Mouse (Mus musculus): ENCODE measurements around the gene Ergic1. TPM values are rescaled to one million over a fixed set of nuclear protein-coding genes. Genes with fewer than 3 reads are reported as not detected.

The Ergic1 gene
- total RNA-seq, 2 experiments from 2014 or later = 144 to 149 TPM

GRCm38 (mm10) chr17:26527291-26527690, 34.0 kb upstream of the Ergic1 start:
- intact Hi-C loops (cut with DNase I) = no loop called here
- no peak overlapping the region for H3K27ac ChIP-seq
- DNase-seq (ENCODE audit: extremely low spot score in 1 of 2, low spot score in 2 of 2) = no peak
- no peak overlapping the region for H3K4me3 ChIP-seq
- no peak for TF ChIP-seq CTCF (IDR thresholded peaks at IDR 0.05)

GRCm38 (mm10) chr17:26528751-26529150, 32.5 kb upstream of the Ergic1 start:
- no peak for DNase-seq (ENCODE audit: extremely low spot score in 1 of 2, low spot score in 2 of 2)
- H3K27ac ChIP-seq = peak overlapping the region; percentile 60
- intact Hi-C loops (cut with DNase I) = no loop called here
- no peak for TF ChIP-seq CTCF (IDR thresholded peaks at IDR 0.05)
- no peak overlapping the region for H3K4me3 ChIP-seq

- peak overlapping the region; percentile 60 for H3K27ac ChIP-seq
- DNase-seq (ENCODE audit: extremely low spot score in 1 of 2, low spot score in 2 of 2) = no peak
- intact Hi-C loops (cut with DNase I) = no loop called here
- H3K4me3 ChIP-seq = no peak overlapping the region
- no peak; the same call in 1 of the 2 replicates for TF ChIP-seq CTCF (IDR thresholded peaks at IDR 0.05)
Measured at GRCm38 (mm10) chr17:26529791-26530241, 31.5 kb upstream of the Ergic1 start.

- no peak for DNase-seq (ENCODE audit: extremely low spot score in 1 of 2, low spot score in 2 of 2)
- intact Hi-C loops (cut with DNase I) = no loop called here
- H3K4me3 ChIP-seq = no peak overlapping the region
- TF ChIP-seq CTCF (IDR thresholded peaks at IDR 0.05) = no peak
- peak overlapping the region; percentile 40; the same call in 1 of the 2 replicates for H3K27ac ChIP-seq
Measured at GRCm38 (mm10) chr17:26530590-26531081, 30.7 kb upstream of the Ergic1 start.

- no peak for DNase-seq (ENCODE audit: extremely low spot score in 1 of 2, low spot score in 2 of 2)
- intact Hi-C loops (cut with DNase I) = no loop called here
- no peak for TF ChIP-seq CTCF (IDR thresholded peaks at IDR 0.05)
- no peak overlapping the region for H3K4me3 ChIP-seq
- 0 out of 2 replicates have a peak overlapping the region, but pooled peaks have one; percentile 8 for H3K27ac ChIP-seq
Measured at GRCm38 (mm10) chr17:26531395-26532027, 29.8 kb upstream of the Ergic1 start.

GRCm38 (mm10) chr17:26532476-26533045, 28.7 kb upstream of the Ergic1 start:
- TF ChIP-seq CTCF (IDR thresholded peaks at IDR 0.05) = no peak
- no peak for DNase-seq (ENCODE audit: extremely low spot score in 1 of 2, low spot score in 2 of 2)
- Histone ChIP-seq H3K4me3 (no peak overlapping the region), H3K27ac (peak overlapping the region; percentile 24)
- intact Hi-C loops (cut with DNase I) = no loop called here

GRCm38 (mm10) chr17:26533871-26534372, 27.4 kb upstream of the Ergic1 start:
- peak overlapping the region; percentile 11; the same call in 1 of the 2 replicates for H3K27ac ChIP-seq
- DNase-seq (ENCODE audit: extremely low spot score in 1 of 2, low spot score in 2 of 2) = no peak
- TF ChIP-seq CTCF (IDR thresholded peaks at IDR 0.05) = no peak
- H3K4me3 ChIP-seq = no peak overlapping the region
- intact Hi-C loops (cut with DNase I) = no loop called here

- no peak overlapping the region for H3K4me3 ChIP-seq
- no peak overlapping the region for H3K27ac ChIP-seq
- DNase-seq (ENCODE audit: extremely low spot score in 1 of 2, low spot score in 2 of 2) = no peak
- intact Hi-C loops (cut with DNase I) = no loop called here
- TF ChIP-seq CTCF (IDR thresholded peaks at IDR 0.05) = no peak
Measured at GRCm38 (mm10) chr17:26534695-26535094, 26.6 kb upstream of the Ergic1 start.

- intact Hi-C loops (cut with DNase I) = no loop called here
Measured at GRCm38 (mm10) chr17:26535251-26536136, 25.8 kb upstream of the Ergic1 start.

GRCm38 (mm10) chr17:26537722-26538471, 23.4 kb upstream of the Ergic1 start:
- intact Hi-C loops (cut with DNase I) = no loop called here
- Histone ChIP-seq H3K27ac (no peak overlapping the region), H3K4me3 (no peak overlapping the region)
- no peak for TF ChIP-seq CTCF (IDR thresholded peaks at IDR 0.05)
- DNase-seq (ENCODE audit: extremely low spot score in 1 of 2, low spot score in 2 of 2) = no peak

More at GRCm38 (mm10) chr17:26535251-26536136, 25.8 kb upstream of the Ergic1 start:
- no peak for DNase-seq (ENCODE audit: extremely low spot score in 1 of 2, low spot score in 2 of 2)
- no peak overlapping the region for H3K4me3 ChIP-seq
- H3K27ac ChIP-seq = no peak overlapping the region
- TF ChIP-seq CTCF (IDR thresholded peaks at IDR 0.05) = no peak

GRCm38 (mm10) chr17:26540083-26540482, 21.2 kb upstream of the Ergic1 start:
- intact Hi-C loops (cut with DNase I) = no loop called here
- H3K27ac ChIP-seq = no peak overlapping the region
- H3K4me3 ChIP-seq = no peak overlapping the region
- DNase-seq (ENCODE audit: extremely low spot score in 1 of 2, low spot score in 2 of 2) = no peak
- no peak for TF ChIP-seq CTCF (IDR thresholded peaks at IDR 0.05)

Data from left cerebral cortex, adult 2 months (tissue).